Mouse (Mus musculus) CD8-positive naive resting alpha-beta T cell, adult 2 months (primary cell): ENCODE measurements around the gene Actg1.
A peak's percentile ranks its signal among the peaks of the same experiment; 100 is the strongest.
"Not testable (repeated sequence)": the region's sequence is repeated elsewhere in the genome, so short reads cannot be mapped to it uniquely, and the experiment has no call there.

Experiments used
- DNase-seq, 2 experiments: peaks; one replicate each; pipeline ENCODE4 v3.0.0; 2022; ENCODE audit warnings: low read depth in 2 of 2, low spot score in 2 of 2

The Actg1 gene

GRCm38 (mm10) chr11:120361295-120361694, 13.0 kb upstream of the Actg1 start, which contains the start of gene Fscn2:
Gene Fscn2, plus strand, starts transcription at chr11:120361534.
- DNase-seq: no peak

GRCm38 (mm10) chr11:120360755-120361154, 12.4 kb upstream of the Actg1 start:
- DNase-seq: no peak

GRCm38 (mm10) chr11:120360062-120360461, 11.7 kb upstream of the Actg1 start:
- DNase-seq: no peak

GRCm38 (mm10) chr11:120359391-120359790, 11.0 kb upstream of the Actg1 start:
- no peak for DNase-seq

- no peak for DNase-seq
Observed at GRCm38 (mm10) chr11:120357791-120358401, 9.6 kb upstream of the Actg1 start.

GRCm38 (mm10) chr11:120356900-120357299, 8.6 kb upstream of the Actg1 start:
- DNase-seq: no peak

- no peak for DNase-seq
Observed at GRCm38 (mm10) chr11:120356319-120356840, 8.0 kb upstream of the Actg1 start.

GRCm38 (mm10) chr11:120355277-120356039, 7.1 kb upstream of the Actg1 start:
- DNase-seq: no peak

GRCm38 (mm10) chr11:120354304-120355276, 6.2 kb upstream of the Actg1 start:
- no peak for DNase-seq

GRCm38 (mm10) chr11:120353500-120354303, 5.4 kb upstream of the Actg1 start:
- peak; percentile 87 to 90 for DNase-seq

- DNase-seq: no peak
Observed at GRCm38 (mm10) chr11:120352571-120353290, 4.4 kb upstream of the Actg1 start.

- DNase-seq: not testable (repeated sequence)
Observed at GRCm38 (mm10) chr11:120352093-120352350, 3.7 kb upstream of the Actg1 start.

- no peak for DNase-seq
Observed at GRCm38 (mm10) chr11:120351250-120352092, 3.1 kb upstream of the Actg1 start.

- no peak for DNase-seq
Observed at GRCm38 (mm10) chr11:120350711-120351110, 2.4 kb upstream of the Actg1 start.

- DNase-seq: peak; percentile 28 to 40
Observed at GRCm38 (mm10) chr11:120349986-120350702, 1.8 kb upstream of the Actg1 start.

GRCm38 (mm10) chr11:120349371-120349985, 1.1 kb upstream of the Actg1 start:
- peak; percentile 44 to 51 for DNase-seq

- DNase-seq: no peak
Observed at GRCm38 (mm10) chr11:120348684-120349370, 485 bp upstream of the Actg1 start.
